Mouse (Mus musculus) natural killer cell, adult 2 months (primary cell): ENCODE measurements around the gene Ppm1j.

ENCODE experiments used
- DNase-seq, 2 experiments: peaks; one replicate each; pipeline ENCODE4 v3.0.0; 2022; ENCODE audit warnings: low spot score in 2 of 2

The Ppm1j gene

DNA sequence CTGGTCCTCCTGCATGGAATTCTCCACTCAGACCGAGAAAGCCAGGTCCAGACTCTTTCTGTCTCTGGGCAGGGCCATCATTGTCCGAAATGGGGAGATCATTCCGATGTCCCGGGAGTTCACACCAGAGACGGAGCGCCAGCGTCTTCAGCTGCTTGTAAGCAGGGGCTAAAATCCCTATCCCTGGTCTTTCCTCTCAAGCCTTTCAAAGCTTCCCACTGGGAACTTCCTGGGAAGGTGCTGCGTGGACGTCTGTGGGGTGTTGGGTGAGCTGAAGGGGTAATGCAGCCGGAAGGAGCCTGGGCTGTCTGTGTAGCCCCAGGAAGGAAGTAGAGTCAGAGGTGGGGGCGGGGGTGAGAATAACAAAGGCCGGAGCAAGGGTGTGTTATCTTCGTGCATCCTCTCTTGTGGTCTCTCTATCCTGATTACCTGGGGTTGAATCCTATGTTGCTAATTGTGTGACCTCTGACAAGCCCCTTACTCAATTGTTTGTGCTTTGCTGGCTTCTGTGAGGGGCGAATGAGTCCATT lies 3.2 kb downstream of the Ppm1j start:
- peak in 1 of 2 experiments; percentile 49 for DNase-seq

DNA sequence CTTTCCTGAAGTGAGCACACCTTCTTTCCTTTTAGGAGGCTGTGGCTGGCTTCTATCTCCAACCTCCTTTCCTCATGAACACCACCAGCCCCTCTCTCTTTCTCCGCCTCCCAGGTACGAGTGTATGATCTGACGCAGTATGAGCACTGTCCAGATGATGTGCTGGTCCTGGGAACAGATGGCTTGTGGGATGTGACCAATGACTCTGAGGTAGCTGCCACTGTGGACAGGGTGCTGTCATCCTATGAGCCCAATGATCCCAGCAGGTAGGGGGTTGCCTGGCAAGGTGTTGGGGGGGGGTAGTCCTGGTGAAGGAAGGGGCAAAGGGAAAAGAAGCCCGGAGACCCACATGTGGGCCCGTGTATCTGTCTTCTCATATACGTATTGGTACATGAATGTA lies 4.4 kb downstream of the Ppm1j start:
- no peak for DNase-seq

DNA sequence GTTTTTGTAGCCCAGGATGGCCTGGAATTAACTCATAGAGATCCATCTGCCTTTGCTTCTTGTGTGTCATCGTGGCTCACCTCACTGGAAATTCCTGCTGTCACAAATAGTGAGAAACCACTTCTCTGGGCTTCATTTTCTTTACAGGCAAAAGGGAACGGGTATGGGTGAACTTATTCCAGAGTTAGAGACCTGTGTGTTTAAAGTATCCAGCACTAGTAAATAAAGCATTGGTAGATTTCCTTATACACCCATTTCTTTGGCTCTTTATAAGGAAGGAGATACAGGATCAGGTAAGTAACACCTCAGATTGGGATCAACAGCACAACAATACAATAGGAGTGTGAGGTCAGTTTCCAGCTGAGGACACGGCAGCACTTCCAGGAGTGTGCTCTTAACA lies 7.2 kb downstream of the Ppm1j start, which contains the start of gene Rhoc:
Gene Rhoc (plus strand): TSS at position 301 of the 400 bp plus-strand sequence.
- DNase-seq = no peak

DNA sequence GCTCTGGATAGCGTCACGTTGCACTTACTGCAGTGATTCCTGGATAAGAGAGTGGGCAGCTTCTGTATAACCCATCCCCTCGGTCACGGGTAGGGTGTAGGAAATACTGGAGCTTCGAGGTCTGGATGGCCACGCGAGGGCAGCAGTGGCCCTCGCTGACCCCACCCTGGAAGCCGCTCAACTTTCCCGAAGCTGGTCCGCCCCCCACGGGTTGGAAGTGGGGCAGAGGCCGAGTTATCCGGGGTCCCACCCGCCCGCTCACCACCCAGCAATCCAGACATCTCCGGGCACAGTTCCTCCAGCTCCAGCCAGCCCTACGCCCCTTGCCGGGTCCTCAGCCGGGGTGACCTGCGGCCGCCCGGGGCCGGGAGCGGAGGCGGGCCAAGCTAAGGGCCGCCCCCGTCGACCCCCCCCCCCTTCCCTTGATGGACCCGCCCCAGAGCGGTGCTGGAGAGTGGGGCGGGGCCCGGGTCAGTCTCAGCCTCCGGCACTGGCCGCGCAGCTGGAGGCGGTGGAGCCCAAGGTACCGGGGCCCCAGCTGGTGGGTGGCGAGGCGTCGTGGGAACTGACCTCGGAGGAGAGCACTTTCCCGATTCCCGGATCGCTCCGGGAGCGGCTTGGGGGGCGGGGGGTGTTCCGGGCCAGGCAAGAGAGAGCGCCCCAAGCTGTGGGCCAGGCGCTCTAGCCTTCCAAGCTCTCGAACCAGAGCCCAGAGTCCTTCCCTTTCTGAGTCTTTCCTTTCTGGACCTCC lies 7.9 kb downstream of the Ppm1j start:
- DNase-seq = peak; percentile 27 to 44

DNA sequence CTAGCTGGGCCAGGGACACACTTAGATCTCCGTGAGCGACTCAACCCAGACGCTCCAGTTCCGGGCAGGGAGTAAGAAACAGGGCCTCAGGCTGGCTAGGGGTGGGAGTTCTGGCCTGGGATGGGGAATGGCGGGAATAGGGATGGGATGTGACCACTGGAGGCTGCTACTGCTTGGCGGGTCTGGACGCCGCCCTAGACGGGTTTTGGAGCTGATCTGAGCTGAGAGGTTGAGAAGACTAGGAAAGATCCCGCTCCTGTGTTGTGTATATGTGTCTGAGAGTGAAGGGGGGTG lies 8.4 kb downstream of the Ppm1j start:
- DNase-seq = no peak

DNA sequence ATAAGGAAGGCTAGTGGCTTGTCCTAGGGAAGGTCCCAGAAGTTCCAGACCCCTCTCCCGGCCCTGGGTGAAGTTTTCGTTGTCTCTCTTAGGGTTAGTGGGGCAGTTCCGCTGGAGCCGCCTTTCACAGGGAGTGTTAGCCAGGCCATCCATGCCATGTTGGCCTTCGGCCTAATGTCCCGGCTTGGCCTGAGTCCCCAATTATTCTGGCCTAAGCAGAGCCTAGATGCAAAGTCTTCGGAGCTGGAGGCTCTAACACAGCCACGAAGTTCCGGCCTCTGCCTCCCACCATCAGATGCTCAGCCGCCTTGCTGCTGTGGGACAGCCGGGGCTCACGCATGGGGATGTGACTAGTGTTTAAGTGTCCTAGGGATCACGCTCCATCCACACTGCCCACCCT lies 9.0 kb downstream of the Ppm1j start:
- DNase-seq = no peak

DNA sequence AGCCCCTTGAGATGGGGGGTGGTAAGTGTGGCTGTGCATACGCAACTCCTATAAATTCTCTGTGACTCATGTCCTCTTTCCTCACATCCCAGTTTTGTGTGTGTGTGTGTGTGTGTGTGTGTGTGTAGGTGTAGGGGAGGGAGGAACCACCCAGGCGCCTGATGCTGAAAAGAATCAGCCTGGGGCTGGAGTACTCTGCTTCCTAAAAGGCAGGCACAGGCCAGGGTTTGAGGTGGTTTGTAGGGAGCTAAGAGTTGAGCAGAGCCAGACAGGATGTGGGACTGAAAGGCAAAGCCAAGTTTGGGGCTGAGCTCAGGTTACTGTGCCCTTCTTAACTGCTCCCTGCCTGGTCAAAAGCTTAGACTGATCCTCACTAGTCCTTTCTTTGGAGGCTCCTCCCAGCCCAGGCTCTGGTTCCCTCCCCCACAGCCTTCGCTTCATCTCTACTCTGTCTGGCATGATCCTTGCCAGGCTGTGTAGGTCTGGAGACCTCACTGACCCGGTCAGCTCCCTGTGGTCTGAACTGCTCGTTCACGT lies 9.6 kb downstream of the Ppm1j start:
- DNase-seq = no peak

DNA sequence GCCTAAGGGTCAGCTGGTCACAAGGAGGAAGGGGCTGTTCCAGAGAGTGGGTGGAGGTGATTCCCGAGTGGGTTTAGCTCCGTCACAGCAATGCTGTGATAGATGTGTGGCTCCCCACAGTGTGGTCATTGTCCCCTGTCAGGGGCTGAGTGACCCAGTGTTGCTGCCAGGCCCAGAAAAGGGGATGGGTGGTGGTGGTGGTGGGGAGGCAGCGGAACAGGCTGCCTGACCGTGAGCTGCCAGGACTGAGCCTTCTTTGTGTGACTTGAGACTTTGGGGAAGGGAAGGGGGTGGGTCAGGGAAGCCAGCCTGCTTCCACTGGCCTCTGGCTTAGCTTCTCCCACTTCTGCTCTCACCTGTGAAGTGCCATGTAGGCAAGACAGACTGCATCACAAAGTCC lies 10.2 kb downstream of the Ppm1j start:
- no peak for DNase-seq

DNA sequence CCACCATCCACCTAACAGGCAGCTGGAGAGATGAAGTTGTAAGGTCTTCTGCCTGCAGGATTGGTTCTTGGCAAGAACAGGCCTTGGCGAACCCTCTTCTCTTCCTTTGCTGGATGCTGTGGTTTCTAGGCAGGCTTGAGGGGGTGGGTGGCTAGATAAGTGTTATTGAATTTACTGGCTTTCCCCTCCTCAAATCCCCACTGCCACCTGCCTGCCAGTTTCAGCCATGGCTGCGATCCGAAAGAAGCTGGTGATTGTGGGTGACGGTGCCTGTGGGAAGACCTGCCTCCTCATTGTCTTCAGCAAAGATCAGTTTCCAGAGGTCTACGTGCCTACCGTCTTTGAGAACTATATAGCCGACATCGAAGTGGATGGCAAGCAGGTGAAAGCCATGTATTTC lies 10.8 kb downstream of the Ppm1j start:
- no peak for DNase-seq

DNA sequence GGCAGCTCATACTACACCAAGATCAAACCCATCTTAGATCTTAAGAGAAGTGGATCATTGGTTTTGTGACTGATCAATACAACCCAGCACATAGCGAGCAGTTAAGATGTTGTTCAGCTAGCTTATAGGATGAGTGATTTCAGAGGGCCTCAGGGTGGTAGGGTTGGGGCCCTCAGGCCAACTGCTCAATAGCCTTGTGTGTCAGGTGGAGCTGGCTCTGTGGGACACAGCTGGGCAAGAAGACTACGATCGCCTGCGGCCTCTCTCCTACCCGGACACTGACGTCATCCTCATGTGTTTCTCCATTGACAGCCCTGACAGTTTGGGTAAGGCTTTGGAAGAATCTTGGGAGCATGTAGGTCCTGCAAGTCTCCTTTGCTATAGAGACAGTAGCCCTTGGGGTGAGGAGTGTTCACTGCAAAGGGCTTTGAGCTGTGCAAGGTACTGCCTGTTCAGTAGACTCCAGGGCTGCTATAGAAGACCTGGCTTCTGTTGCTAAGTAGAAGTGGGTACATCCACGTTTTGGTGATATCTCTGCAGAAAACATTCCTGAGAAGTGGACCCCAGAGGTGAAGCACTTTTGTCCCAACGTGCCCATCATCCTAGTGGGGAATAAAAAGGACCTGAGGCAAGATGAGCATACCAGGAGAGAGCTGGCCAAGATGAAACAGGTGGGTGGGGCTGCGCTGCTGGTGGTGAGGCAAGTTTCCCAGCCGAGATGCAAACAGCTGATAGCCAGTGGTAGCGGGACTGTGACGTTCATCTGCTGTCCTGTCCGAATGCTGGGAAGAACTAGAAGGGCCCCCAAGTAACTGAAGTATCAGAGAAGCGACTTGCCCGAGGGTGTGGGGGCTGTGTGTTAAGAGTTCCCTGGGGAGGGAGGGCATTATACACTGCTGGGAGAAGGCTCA lies 11.8 kb downstream of the Ppm1j start:
- no peak for DNase-seq

DNA sequence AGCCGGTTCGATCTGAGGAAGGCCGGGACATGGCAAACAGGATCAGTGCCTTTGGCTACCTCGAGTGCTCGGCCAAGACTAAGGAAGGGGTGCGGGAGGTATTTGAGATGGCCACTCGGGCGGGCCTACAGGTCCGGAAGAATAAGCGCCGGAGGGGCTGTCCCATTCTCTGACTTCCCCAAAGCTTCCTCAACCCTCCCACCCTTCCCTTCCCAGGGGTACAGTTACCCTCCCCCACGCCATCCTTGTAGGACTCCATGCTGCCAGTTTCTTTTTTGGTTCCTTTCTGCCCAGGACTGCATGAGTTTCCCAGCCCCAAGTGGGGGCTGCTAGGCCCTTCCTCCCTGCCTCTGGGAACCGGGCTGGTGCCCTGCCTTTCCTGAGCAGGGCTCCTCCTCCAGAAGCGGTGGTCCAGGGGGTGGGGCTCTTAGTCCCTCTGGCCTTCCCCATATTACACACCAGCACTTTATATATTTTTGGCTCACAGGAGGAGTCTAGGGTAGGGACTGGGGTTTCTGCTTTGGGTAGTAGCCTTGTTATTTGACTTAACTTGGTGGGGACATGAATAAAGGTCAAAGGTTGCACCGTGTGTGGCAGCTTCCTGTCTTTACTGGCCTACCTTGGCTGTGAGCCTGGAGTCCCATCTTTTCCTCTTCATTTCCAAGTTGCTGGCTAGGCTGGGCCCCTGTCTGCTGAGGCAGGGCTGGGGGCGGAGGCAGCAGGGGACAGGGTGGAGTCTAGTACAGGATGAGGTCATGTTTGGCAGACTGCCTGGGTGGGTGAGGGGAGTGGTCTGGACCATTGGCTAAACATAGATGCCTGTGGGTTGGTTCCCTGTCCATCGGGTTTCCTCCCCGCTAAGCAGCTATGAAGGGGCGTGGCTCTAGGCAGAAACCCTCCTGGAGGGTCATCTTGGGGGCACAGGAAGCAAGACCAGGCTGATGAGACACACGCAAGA lies 13.3 kb downstream of the Ppm1j start:
- peak; percentile 69 to 83 for DNase-seq

DNA sequence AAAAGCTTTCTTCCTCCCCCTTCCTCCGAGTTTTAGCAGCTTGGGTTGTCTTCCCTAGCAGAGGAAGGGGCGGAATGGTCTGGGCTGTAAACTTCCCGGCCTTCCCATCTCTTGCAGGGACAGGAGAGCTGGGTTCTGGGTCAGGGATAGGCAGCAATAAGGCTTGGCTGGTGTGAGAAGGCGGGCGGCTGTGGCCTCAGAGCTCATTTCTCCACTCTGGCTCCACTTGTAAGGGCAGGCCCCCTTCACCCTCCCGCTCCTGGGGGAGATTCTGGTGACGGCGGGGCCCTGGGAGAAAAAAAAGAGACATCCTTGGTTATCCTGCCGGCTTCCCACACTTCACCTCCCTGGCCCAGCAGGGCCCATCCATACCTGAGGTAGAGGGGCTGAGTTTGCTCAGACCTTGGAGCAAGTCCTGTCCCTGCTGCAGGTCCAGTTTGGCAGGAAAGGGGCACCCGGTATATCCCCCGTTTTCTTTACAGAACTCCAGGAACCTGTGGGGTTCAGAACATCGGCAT lies 14.2 kb downstream of the Ppm1j start:
- DNase-seq = no peak

DNA sequence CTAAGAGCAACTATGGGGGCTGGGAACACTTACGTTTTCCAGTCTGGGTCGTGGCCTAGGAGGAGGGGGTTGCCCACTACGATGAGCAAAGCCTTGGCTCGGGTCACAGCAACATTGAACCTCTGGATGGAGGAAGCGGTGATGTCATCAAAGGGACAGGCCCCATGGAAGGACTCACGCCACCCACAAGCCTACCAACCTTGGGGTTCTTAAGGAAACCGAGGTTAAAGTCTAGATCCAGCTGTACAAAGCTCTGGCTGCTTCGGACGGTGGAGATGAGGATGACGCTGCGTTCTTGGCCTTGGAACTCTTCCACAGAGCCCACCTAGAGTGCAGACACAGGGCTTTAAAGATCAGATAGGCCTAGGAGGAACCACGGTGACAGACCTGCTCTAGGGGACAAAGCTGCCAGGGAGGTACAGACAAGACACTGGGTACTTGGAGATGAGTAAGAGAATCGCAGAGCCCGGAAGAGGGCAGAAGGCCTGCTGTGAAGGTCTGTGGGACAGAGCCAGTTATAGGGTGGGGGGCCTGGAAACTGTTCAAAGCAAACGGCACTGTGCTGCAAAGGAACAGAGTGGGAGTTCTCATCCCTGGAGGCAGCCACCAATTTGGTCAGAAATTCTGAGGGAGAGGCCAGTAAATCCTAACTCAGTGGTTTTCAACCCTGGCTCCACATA lies 14.9 kb downstream of the Ppm1j start:
- DNase-seq = no peak

DNA sequence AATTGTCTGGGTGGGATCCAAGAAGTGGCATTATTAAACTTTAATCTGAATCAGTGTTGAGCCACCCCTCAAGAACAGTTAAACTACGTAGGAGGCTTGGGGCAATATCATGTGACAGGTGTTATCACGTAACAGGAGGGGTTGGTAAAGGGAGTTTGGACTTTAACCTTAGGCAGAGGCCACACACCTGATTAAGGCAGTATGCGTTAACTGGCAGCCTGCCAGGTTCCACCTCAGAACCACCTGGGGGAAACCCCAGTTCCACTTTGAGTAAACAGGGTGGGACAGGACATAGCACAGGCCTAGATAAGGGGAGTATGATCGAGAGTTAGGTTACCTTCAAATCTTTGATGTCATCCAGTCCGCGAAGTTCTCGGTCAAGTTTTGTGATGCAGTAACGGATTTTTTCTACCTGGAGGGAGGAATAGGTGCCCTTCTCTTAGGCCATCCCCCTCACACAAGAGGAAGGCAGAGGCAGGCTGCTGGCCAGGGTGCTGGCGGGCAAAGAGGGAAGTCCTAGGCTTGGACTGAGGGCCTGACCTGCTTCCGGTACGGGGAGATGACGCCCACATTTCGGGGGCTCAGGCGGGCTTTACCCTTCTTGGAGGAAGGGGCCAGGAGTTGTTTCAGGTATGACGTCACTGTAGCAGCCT lies 15.7 kb downstream of the Ppm1j start:
- DNase-seq = peak in 1 of 2 experiments; percentile 23

DNA sequence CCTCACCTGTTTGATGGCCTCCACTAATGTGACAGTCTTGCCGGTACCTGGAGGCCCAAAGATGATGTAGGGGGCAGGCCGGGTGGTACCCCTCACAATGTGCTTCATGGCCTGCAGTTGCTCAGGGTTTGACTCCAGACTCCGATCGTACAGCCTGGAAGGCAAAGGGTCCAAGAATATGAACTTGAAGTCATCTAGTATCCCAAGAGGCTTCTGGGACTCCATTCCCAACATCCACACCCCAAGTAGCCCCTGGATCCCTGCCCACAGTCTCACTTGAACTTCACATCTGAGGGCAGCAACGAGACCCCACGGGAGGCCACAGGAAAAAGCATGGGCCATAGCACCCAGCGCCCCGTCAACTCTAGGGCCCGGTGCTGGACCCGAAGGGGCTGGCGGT lies 19.8 kb downstream of the Ppm1j start:
- no peak for DNase-seq

DNA sequence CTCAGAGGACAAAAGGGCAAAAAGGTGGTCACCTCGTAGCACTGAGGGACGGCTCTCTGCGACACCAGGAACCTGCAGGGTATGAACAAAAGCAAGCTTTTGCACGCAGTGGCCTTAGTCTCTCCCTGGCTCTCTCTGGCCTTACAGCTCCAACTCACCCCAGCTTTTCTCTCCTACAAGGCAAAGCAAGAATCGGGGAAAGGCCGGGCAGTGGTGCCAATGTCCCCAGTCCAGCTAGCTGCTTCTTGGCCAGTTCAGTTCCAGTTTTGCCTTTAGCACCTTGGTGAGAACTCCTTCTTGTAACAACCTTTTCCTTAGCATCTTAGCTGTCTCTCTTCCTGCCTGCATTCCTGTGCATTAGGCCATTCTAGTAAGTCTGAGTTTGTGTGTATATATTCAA lies 20.6 kb downstream of the Ppm1j start:
- DNase-seq = no peak

DNA sequence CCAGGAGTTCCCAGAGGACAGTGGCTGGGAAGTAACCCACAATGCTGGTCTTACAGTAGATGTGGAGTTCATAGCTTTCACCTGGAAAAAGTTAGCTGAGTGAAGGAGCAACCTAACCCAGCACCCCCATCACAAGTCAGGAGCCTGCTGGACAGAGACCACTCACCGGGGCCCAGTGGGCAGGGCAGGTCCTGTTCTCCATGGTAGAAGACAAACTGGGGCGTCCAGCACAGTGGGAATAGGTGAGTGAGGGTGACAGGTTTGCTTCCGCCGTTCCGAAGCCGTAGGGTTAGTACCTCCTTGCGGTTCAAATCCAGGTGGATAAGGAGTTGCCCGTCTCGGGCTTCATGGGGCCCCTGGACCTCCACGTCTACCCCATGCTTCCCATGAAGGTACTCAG lies 23.5 kb downstream of the Ppm1j start:
- no peak for DNase-seq

DNA sequence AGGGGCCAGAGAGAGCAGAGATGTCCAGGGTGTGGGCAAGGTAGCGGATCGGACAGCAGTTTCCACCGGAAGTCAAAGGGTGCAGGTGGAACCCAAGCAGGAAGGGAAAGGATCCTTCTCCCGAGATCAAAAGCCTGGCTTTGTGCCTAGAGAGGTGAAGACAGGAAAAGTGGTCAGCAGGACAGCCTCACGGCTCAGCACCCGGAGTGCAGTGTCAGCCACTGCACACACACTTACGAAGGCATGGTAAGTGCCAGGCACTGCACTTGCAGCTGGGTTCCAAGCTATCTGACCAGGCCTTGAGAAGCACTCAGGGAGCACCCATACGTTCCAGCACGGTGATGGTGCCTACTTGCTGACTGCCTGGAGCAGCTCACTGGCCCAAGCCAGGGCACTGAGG lies 24.7 kb downstream of the Ppm1j start:
- DNase-seq = no peak

DNA sequence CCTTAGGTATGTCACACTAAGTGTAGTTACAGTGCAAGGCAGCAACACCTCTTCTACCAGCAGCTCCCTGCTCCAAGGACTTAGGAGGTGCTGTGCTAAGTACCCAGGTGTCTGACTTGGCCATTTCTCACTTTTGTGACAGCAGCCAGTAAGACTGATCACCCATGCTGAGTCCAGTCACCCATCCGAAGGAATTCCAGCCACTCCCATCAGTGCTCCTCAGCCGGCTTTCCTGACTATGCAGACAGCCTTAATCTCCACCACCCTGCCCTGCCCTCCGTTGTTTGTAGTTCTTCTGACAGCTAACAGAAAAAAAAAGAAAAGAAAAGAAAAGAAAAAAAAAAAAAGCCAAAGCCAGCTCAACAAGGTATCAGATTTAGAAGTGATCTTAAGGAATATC lies 30.9 kb downstream of the Ppm1j start:
- DNase-seq = no peak

DNA sequence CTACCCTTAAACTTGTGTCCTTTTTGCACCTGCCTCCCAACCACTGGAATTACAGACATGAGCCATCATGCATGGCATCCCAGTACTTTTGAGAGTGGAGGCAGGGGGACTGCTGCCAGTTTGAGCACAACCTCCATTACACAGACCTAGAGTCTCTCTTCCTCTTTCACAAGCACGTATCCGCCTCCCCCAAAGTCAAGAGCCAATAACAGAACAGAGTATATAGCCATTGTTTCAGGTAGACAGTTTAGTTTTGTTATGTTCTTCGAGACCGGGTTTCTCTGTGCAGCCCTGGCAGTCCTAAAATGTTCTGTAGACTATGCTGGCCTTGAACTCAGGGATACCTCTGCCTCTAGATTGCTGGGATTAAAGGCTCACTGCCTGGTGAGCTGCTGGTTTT lies 31.4 kb downstream of the Ppm1j start:
- no peak for DNase-seq
